Mouse (Mus musculus): ENCODE data around the gene Pdzd9. TPM values are rescaled to one million over a fixed set of nuclear protein-coding genes. Genes with fewer than 3 reads are reported as not detected.

The Pdzd9 gene
- polyA plus RNA-seq, 1 experiment, result 0.11 TPM

GRCm38 (mm10) chr7:120635362-120635781 lies 34.8 kb downstream of the Pdzd9 start:
- Histone ChIP-seq H3K4me3 (ENCODE audit: insufficient read depth, poor library complexity, severe bottlenecking) (peak overlapping the region; percentile 72), H3K36me3 (ENCODE audit: control insufficient read depth, insufficient read depth) (peaks cover 25% of the 10 kb centered on the region), H3K79me3 (ENCODE audit: low read depth) (peaks cover 22% of the 10 kb centered on the region), H3K79me2 (ENCODE audit: control insufficient read depth, insufficient read depth) (peaks cover 28% of the 10 kb centered on the region), H3ac (ENCODE audit: control insufficient read depth, insufficient read length, low read depth) (peak overlapping the region; percentile 94), H3K27me3 (ENCODE audit: control insufficient read depth, insufficient read depth, insufficient read length) (no peaks in the 10 kb centered on the region)
- no peak for TF ChIP-seq MYOD1 (IDR thresholded peaks at IDR 0.05; ENCODE audit: control insufficient read depth, insufficient read length, low read depth)
- TF ChIP-seq FOSL1 (IDR thresholded peaks at IDR 0.05; ENCODE audit: insufficient read depth, low read length, poor library complexity, severe bottlenecking), result no peak
- TF ChIP-seq CEBPB (IDR thresholded peaks at IDR 0.05; ENCODE audit: low read depth), result no peak
- TF ChIP-seq MAX (IDR thresholded peaks at IDR 0.05), result no peak
- no peak for TF ChIP-seq USF1 (IDR thresholded peaks at IDR 0.05; ENCODE audit: low read depth)
- no peak for TF ChIP-seq CTCF (IDR thresholded peaks at IDR 0.05; ENCODE audit: control insufficient read depth, insufficient read depth, insufficient read length)
- no peak for TF ChIP-seq MYOG (IDR thresholded peaks at IDR 0.05; ENCODE audit: control insufficient read depth, extremely low read depth, insufficient read length)

- peaks cover 28% of the 10 kb centered on the region for H3K79me2 ChIP-seq (ENCODE audit: control insufficient read depth, insufficient read depth)
- peak within 1 kb of the TSS; percentile 94 for H3ac ChIP-seq (ENCODE audit: control insufficient read depth, insufficient read length, low read depth)
- peak within 1 kb of the TSS; percentile 72 for H3K4me3 ChIP-seq (ENCODE audit: insufficient read depth, poor library complexity, severe bottlenecking)
- TF ChIP-seq CTCF (IDR thresholded peaks at IDR 0.05; ENCODE audit: control insufficient read depth, insufficient read depth, insufficient read length), result no peak
- no peak for TF ChIP-seq MYOG (IDR thresholded peaks at IDR 0.05; ENCODE audit: control insufficient read depth, extremely low read depth, insufficient read length)
- no peak for TF ChIP-seq FOSL1 (IDR thresholded peaks at IDR 0.05; ENCODE audit: insufficient read depth, low read length, poor library complexity, severe bottlenecking)
- no peak for TF ChIP-seq MAX (IDR thresholded peaks at IDR 0.05)
- TF ChIP-seq MYOD1 (IDR thresholded peaks at IDR 0.05; ENCODE audit: control insufficient read depth, insufficient read length, low read depth), result no peak
- no peak for TF ChIP-seq CEBPB (IDR thresholded peaks at IDR 0.05; ENCODE audit: low read depth)
- TF ChIP-seq USF1 (IDR thresholded peaks at IDR 0.05; ENCODE audit: low read depth), result no peak
- peaks cover 20% of the 10 kb centered on the region for H3K36me3 ChIP-seq (ENCODE audit: control insufficient read depth, insufficient read depth)
- H3K27me3 ChIP-seq (ENCODE audit: control insufficient read depth, insufficient read depth, insufficient read length), result no peaks in the 10 kb centered on the region
- H3K79me3 ChIP-seq (ENCODE audit: low read depth), result peaks cover 22% of the 10 kb centered on the region
Measured at GRCm38 (mm10) chr7:120634711-120635361, 35.3 kb downstream of the Pdzd9 start, which contains the start of gene Uqcrc2. TSS of gene Uqcrc2 (plus strand) at chr7:120635176.

- Histone ChIP-seq H3K27me3 (ENCODE audit: control insufficient read depth, insufficient read depth, insufficient read length) (no peaks in the 10 kb centered on the region), H3K36me3 (ENCODE audit: control insufficient read depth, insufficient read depth) (peaks cover 14% of the 10 kb centered on the region), H3K79me3 (ENCODE audit: low read depth) (peaks cover 22% of the 10 kb centered on the region), H3K4me3 (ENCODE audit: insufficient read depth, poor library complexity, severe bottlenecking) (peak overlapping the region; percentile 72), H3ac (ENCODE audit: control insufficient read depth, insufficient read length, low read depth) (no peak overlapping the region), H3K79me2 (ENCODE audit: control insufficient read depth, insufficient read depth) (peaks cover 28% of the 10 kb centered on the region)
- no peak for TF ChIP-seq CTCF (IDR thresholded peaks at IDR 0.05; ENCODE audit: control insufficient read depth, insufficient read depth, insufficient read length)
- TF ChIP-seq MYOG (IDR thresholded peaks at IDR 0.05; ENCODE audit: control insufficient read depth, extremely low read depth, insufficient read length), result no peak
- no peak for TF ChIP-seq MYOD1 (IDR thresholded peaks at IDR 0.05; ENCODE audit: control insufficient read depth, insufficient read length, low read depth)
- TF ChIP-seq USF1 (IDR thresholded peaks at IDR 0.05; ENCODE audit: low read depth), result no peak
- no peak for TF ChIP-seq CEBPB (IDR thresholded peaks at IDR 0.05; ENCODE audit: low read depth)
- TF ChIP-seq FOSL1 (IDR thresholded peaks at IDR 0.05; ENCODE audit: insufficient read depth, low read length, poor library complexity, severe bottlenecking), result no peak
- no peak for TF ChIP-seq MAX (IDR thresholded peaks at IDR 0.05)
Measured at GRCm38 (mm10) chr7:120634301-120634700, 35.8 kb downstream of the Pdzd9 start.

- Histone ChIP-seq H3ac (ENCODE audit: control insufficient read depth, insufficient read length, low read depth) (no peak overlapping the region), H3K79me3 (ENCODE audit: low read depth) (peaks cover 21% of the 10 kb centered on the region), H3K27me3 (ENCODE audit: control insufficient read depth, insufficient read depth, insufficient read length) (no peaks in the 10 kb centered on the region), H3K4me3 (ENCODE audit: insufficient read depth, poor library complexity, severe bottlenecking) (no peak overlapping the region), H3K79me2 (ENCODE audit: control insufficient read depth, insufficient read depth) (peaks cover 25% of the 10 kb centered on the region), H3K36me3 (ENCODE audit: control insufficient read depth, insufficient read depth) (no peaks in the 10 kb centered on the region)
- no peak for TF ChIP-seq MYOD1 (IDR thresholded peaks at IDR 0.05; ENCODE audit: control insufficient read depth, insufficient read length, low read depth)
- TF ChIP-seq CTCF (IDR thresholded peaks at IDR 0.05; ENCODE audit: control insufficient read depth, insufficient read depth, insufficient read length), result peak; percentile 42
- no peak for TF ChIP-seq MYOG (IDR thresholded peaks at IDR 0.05; ENCODE audit: control insufficient read depth, extremely low read depth, insufficient read length)
Measured at GRCm38 (mm10) chr7:120632518-120632917, 37.6 kb downstream of the Pdzd9 start.

GRCm38 (mm10) chr7:120620841-120621240 lies 49.3 kb downstream of the Pdzd9 start:
- no peak overlapping the region for H3ac ChIP-seq (ENCODE audit: control insufficient read depth, insufficient read length, low read depth)
- H3K36me3 ChIP-seq (ENCODE audit: control insufficient read depth, insufficient read depth), result no peaks in the 10 kb centered on the region
- H3K79me2 ChIP-seq (ENCODE audit: control insufficient read depth, insufficient read depth), result no peaks in the 10 kb centered on the region
- no peaks in the 10 kb centered on the region for H3K79me3 ChIP-seq (ENCODE audit: low read depth)
- no peak overlapping the region for H3K4me3 ChIP-seq (ENCODE audit: insufficient read depth, poor library complexity, severe bottlenecking)
- peak; percentile 13 for TF ChIP-seq FOSL1 (IDR thresholded peaks at IDR 0.05; ENCODE audit: insufficient read depth, low read length, poor library complexity, severe bottlenecking)
- no peak for TF ChIP-seq MAX (IDR thresholded peaks at IDR 0.05)
- no peak for TF ChIP-seq CTCF (IDR thresholded peaks at IDR 0.05; ENCODE audit: control insufficient read depth, insufficient read depth, insufficient read length)
- no peaks in the 10 kb centered on the region for H3K27me3 ChIP-seq (ENCODE audit: control insufficient read depth, insufficient read depth, insufficient read length)
